Mouse (Mus musculus) gastrocnemius, adult 2 months (tissue): ENCODE data around the gene Lmo4. TPM values are rescaled to one million over a fixed set of nuclear protein-coding genes. Genes with fewer than 3 reads are reported as not detected.

Source experiments
- DNase-seq: peaks from one replicate; pipeline ENCODE4 v3.0.0; 2022
- H3K27ac ChIP-seq: fragments of 200-600 bp; 2 replicates; pipeline ENCODE4 v1.8.1; 2022; ENCODE audit warnings: mild to moderate bottlenecking
- H3K4me3 ChIP-seq: fragments of 200-600 bp; 2 replicates; pipeline ENCODE4 v1.8.1; 2022; ENCODE audit warnings: mild to moderate bottlenecking, moderate library complexity
- CTCF ChIP-seq: fragments of 200-600 bp; IDR thresholded peaks from 2 replicates; pipeline ENCODE4 v1.8.1; 2022; ENCODE audit warnings: antibody characterized with exemption, mild to moderate bottlenecking, moderate library complexity
- intact Hi-C: fragments of 180-260 bp; cut with DNase I; formaldehyde crosslinking; loops from one replicate; pipeline ENCODE4 v1.15.1; 2025
- long read RNA-seq, 2 experiments: library from polyadenylated mRNA; stranded (forward); transcript quantifications; one replicate each; pipeline ENCODE4 v2.0.0; 2021
- total RNA-seq, 2 experiments: library from RNA; stranded (reverse); gene quantifications; 2 replicates each; pipeline ENCODE4 v1.2.3; 2021

Gene Lmo4
- 10 to 100 TPM; 23.4 to 24.5 TPM for total RNA-seq
- long read RNA-seq, experiment 1, partial matches to known transcripts: 0 of 1 reads
- long read RNA-seq, experiment 1, other reads (novel, unspliced or antisense): 1 of 1 reads
- long read RNA-seq, experiment 2, partial matches to known transcripts: 0 of 5 reads
- long read RNA-seq, experiment 2, other reads (novel, unspliced or antisense): 3 of 5 reads

DNA sequence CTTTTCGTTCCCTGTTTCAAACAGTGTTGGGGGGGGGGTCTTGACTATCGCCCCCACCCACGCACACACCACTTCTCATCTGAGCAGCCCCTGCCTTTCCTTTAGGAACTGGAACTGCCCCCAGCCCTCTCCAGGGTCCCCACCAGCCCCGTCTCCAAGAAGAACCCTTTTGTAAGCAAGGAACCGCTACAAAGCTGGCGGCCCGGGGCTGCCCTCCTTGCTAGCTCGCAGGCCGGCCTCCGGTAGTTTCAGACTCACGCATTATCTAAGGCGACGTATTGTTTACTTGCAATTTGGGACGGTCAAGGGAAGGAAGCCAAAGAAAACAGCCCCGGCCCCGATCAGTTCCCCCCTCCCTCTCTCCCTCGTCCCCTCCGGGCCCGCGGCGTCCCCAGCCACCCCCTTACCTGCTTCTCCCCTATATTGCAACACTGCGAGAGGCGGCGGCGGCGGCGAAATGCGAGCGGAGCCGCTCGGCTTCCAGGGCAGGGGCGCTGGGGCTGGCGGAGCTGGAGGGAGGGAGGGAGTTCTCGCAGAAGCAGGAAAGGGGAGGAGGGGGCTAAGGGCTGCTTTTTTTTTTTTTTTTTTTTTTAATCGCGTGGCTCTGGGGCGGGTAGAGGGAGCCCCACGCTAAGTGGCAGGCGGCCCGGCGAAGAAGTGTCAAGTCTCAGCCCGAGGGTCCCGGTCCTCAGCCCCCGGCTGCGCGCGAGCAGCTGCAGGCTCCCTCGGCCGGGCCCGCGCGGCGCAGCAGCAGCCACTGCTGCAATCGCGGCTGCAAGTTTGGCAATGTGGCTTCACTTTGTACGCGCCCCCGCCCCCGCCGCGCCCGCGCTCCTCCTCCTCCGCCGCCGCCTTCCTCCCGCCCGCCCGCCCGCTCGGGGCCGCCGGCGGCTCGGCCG, at the start of gene Lmo4:
Lmo4 (minus strand) TSS at position 808 of the 899 bp plus-strand sequence.
- peak within 1 kb of the TSS; percentile 96 for H3K27ac ChIP-seq
- peak; percentile 94 for DNase-seq
- H3K4me3 ChIP-seq: peak within 1 kb of the TSS; percentile 92
- intact Hi-C loops: loop anchor here (10.0 kb wide), 2 partner anchors 510 to 1730 kb away; partner anchors contain the start of gene 2410004B18Rik
- no peak for TF ChIP-seq CTCF

DNA sequence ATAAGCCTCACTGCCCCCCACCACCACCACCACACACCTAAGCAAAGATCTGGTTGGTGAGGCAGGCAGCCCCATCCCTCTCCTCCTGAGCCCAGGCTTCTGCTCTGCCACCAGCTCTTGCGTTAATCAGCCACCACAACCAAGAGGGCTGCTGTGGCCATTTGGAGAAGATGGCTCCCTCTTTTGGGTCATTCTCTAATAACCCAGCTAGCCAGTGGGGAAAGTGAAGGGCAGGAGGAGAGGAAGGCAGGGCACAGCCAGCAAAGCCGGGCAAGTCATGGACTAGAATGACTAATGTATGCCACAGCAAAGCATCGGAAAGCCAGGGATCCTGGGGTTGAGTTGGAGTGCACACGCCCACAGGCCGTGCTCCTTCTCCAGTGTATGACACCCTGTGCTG, 49.3 kb upstream of the Lmo4 start:
- no peak for TF ChIP-seq CTCF
- H3K27ac ChIP-seq: no peak overlapping the region
- intact Hi-C loops: no loop called here
- no peak for DNase-seq
- no peak overlapping the region for H3K4me3 ChIP-seq

DNA sequence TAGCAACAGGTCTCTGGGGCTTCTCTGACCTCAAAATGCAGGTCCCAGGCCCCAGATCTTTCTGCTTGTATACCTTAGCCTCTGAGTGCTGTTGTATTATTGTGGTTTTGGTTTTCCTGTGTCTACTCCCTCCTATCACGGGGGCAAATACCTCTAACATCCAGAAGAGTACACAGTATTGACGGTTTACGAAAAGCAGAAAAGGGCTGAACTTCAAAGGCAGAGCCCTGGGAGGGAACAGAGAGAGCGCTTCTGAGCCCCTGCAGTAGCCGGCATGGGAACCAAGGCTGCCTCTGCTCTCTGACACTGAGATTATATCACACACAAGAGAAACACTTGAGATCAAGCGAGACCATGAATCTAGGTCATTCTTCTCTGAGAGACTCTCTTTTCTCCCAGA, 48.0 kb upstream of the Lmo4 start:
- Histone ChIP-seq H3K27ac (no peak overlapping the region), H3K4me3 (no peak overlapping the region)
- intact Hi-C loops: no loop called here
- DNase-seq: no peak
- TF ChIP-seq CTCF: no peak

DNA sequence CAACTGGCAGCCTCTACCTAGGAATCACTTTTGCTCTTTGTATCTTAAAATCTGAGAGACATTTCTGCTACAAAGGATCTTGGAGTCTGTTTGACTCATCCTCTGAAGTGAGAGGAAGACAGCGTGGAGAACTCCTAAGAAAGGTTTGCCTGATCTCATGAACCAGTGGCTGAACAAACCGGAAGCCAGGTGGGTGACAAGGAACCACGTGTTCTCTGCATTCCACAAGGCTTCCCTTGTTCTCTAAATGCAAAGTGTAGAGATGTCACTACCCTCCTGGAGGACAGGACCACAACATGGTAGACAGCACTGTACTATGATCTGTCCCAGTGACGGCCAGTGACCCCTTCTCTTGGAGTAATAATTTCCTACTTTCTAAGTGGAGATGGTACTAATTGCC, 47.1 kb upstream of the Lmo4 start:
- TF ChIP-seq CTCF: no peak
- no peak overlapping the region for H3K27ac ChIP-seq
- H3K4me3 ChIP-seq: no peak overlapping the region
- no peak for DNase-seq
- intact Hi-C loops: no loop called here

DNA sequence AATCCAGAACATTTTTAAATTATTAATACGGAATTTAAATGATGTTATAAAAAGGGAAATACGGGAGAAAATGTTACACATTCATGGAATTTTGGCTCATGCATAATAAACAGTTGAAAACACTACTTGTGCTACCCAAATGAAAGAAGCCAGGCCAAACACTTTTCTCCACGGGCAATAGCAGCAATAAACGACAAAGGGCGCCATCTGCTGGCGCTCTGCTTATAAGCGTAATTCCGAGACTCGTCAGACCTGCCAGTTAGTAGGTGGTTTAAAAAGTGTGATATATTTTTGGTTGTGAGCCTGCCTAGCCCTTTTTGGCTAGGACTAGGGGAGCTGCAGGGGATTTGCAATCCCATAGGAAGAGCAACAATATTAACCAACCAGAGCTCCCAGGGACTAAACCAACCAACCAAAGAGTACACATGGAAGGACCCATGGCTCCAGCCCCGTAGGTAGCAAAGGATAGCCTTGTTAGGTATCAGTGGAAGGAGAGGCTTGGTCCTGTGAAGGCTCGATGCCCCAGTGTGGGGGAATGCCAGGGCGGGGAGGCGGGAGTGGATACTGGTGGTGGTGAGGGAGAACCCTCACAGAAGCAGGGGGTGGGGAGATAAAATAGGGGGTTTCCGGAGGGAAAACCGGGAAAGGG, 37.1 kb upstream of the Lmo4 start:
- DNase-seq: peak; percentile 76
- H3K27ac ChIP-seq: no peak overlapping the region
- H3K4me3 ChIP-seq: no peak overlapping the region
- intact Hi-C loops: loop anchor here (5.0 kb wide), 3 partner anchors 60 to 735 kb away; no protein-coding TSS in a partner anchor
- peak; percentile 88 for TF ChIP-seq CTCF

DNA sequence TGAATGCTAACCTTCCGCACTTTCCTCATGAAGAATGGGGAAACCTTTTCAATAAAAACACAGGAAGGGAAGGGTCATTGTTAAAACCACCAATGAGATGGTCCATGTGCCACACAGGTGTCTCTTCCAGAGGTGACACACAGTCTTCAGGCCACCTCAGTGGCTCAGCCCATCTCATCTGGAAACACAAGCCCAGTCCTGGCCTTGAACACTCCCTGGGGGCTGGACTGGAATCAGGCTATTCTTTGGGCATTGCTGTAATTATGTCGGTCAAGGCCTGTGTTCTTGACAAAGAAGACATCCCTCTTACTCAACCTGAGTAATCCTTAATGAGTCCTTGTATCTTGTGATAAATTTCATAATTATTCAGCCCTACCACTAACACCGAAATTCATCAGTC, 36.1 kb upstream of the Lmo4 start:
- intact Hi-C loops: loop anchor here (5.0 kb wide), 3 partner anchors 59 to 734 kb away; no protein-coding TSS in a partner anchor
- no peak for DNase-seq
- Histone ChIP-seq H3K4me3 (no peak overlapping the region), H3K27ac (no peak overlapping the region)
- TF ChIP-seq CTCF: no peak

DNA sequence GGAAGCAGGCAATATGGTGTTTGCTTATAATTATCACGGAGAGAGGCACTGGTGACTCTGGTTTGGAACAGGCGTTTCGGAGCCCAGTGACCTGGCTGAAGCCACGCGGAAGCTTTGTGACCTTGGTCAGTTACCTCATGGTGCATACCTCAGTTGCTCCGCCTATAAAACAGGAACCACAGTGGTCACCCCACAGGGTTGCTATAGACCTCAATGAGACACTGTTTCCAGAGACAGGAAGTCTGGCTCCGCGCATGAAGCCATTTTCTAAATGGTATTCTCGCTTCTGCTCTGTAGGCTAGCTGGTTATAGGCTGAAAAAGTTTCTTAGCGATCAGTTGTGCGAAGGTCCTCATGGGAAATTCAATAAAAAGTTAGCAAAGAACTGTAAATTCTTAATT, 33.5 kb upstream of the Lmo4 start:
- Histone ChIP-seq H3K27ac (no peak overlapping the region), H3K4me3 (no peak overlapping the region)
- no peak for DNase-seq
- intact Hi-C loops: no loop called here
- TF ChIP-seq CTCF: no peak

DNA sequence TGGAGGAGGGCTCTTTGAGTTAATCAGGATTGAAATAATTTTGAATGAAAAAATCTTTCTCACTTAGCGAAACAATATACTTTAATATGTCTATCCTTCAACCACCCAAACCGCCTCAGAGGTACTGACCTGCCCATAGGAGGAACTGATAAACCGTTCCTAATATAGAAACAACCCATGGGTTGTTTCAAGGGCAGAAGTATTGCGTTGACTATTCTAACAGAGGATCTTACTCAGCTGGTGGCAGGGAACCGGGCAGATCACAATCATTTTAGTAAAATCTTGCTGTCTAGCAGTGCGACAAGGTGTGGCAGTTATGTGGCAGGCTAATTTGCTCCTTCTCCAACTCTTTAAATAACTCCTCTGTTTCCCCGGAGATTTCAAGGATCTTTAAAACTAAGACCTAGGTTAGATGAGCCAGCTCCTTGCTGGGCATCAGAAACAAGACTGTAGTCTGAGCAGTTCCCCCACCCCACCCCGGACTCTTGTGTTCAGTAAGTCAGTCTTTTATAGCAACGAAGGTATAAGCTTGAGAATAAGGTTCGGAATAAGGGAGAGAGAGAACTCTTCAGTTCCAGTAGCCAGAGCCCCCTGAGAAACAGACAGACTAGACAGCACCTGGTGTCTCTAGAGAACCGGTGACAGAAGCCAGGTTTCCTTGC, 27.5 kb upstream of the Lmo4 start:
- no peak for DNase-seq
- no peak overlapping the region for H3K4me3 ChIP-seq
- TF ChIP-seq CTCF: no peak
- intact Hi-C loops: no loop called here
- H3K27ac ChIP-seq: no peak overlapping the region

DNA sequence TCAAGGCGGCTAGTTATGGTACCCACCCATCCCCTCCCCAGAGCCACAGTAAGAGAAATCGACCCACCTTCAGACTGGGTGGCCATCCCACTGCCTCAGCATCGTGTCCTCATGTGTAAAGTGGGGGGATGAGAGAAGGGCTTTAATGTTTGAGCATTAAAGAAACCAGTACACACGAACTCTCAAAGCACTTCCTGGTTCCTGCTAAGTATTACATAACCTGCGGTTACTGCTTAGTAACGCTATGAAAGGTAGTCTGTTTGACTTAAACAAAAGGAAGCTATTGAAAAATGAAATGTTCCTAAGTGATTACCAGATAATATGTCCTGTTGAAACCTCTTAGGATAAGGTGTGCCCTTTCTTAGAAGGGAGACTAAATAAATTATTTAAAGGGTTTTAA, 26.9 kb upstream of the Lmo4 start:
- H3K27ac ChIP-seq: no peak overlapping the region
- no peak for DNase-seq
- intact Hi-C loops: no loop called here
- no peak for TF ChIP-seq CTCF
- no peak overlapping the region for H3K4me3 ChIP-seq

DNA sequence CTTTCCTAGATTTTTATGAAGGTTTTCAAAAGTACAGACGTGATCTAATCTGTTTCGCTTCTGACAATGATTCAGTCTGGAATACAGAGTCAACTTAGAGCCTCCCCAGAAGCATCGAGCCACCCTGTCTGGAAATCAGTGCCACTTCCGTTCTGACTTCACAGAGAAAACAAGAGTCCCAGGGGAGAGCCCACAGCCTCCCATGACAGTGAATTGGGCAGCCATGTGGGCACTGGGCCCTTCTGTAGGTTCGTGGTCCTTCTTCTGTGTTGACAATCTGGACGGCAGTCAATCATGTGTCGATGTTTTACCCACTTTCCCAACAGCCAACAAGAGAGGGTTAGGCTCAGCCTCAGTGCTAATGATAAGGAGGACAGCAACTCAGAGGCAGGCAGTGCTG, 26.4 kb upstream of the Lmo4 start:
- H3K27ac ChIP-seq: no peak overlapping the region
- no peak overlapping the region for H3K4me3 ChIP-seq
- no peak for TF ChIP-seq CTCF
- no peak for DNase-seq
- intact Hi-C loops: no loop called here

DNA sequence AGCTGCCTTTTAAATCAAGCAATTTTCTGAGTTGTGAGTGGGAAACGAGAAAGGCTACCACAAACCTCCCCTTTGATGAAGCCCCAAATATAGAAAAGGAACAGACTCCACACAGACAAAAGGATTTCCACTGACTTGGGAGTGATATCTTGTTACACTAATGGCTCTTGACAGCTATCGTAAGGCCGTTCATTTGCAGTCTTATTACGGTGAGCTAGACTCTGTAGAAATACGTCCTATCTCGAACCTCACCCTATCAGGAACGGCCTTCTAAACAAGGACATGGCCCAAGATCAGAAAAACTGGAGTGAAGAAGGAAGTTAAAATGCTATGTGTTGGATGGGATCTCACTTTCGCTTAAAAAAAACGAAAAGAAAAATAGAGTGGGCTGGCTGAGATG, 25.0 kb upstream of the Lmo4 start:
- Histone ChIP-seq H3K27ac (no peak overlapping the region), H3K4me3 (no peak overlapping the region)
- no peak for TF ChIP-seq CTCF
- intact Hi-C loops: no loop called here
- DNase-seq: no peak

DNA sequence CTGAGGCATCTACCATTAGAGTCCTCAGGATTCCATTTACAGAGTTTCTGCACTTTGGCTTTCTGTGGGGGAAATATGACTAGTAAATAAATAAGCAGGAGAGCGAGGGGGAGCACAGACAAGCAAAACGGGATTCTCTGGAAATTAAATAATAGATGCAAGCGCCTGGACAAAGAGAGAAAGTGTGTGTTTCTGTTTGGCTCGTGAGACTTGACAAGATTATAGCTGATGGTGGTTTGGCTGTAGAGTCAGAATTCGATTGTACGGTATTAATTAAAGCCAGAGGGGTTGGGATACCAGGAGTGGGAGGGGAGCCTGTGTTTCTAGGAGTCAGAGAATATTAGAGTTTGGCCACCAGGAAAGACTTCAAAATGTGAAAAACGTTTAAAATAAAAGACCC, 24.3 kb upstream of the Lmo4 start:
- no peak for TF ChIP-seq CTCF
- no peak overlapping the region for H3K4me3 ChIP-seq
- intact Hi-C loops: no loop called here
- no peak overlapping the region for H3K27ac ChIP-seq
- DNase-seq: no peak
